Mouse (Mus musculus): ENCODE measurements around the gene Abcg2.

The Abcg2 gene

DNA sequence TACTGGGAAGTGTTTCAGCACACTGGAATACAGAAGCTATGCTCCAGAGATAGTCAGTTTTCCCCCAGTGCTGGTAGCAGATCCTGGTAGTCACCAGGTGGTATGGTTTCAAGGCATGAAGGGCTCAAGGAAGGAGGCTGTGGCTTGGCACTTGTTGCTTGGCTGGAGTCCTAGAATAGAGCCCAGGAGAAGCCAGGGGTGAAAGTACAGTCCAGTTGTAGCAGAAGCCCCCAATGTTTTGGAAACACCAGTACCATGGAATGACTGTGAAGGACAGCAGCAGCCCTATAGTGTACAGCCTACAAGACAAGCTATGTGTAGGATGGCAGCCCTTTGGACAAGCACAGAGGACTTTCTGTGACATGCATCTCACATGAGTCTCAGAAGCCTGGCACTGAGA lies 54.2 kb downstream of the Abcg2 start:
- DNase-seq (ENCODE audit: low read depth) = no peak

DNA sequence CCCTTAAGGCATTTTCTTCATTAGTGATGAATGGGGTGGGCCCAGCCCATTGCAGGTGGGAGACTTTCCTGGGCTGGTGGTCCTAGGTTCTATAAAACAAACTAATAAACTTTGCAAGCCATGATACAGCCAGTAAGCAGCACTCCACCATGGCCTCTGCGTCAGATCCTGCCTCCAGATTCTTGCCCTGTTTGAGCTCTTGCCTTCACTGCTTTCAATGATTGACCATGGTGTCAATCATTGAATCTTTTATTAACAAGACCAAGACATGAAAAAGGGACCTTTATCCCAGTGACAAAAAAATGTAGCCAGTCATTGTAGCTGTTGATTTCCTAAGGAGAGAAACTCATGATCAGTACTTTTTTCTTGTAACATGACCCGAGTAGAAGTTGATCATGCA lies 55.1 kb downstream of the Abcg2 start:
- no peak for DNase-seq (ENCODE audit: low read depth)

DNA sequence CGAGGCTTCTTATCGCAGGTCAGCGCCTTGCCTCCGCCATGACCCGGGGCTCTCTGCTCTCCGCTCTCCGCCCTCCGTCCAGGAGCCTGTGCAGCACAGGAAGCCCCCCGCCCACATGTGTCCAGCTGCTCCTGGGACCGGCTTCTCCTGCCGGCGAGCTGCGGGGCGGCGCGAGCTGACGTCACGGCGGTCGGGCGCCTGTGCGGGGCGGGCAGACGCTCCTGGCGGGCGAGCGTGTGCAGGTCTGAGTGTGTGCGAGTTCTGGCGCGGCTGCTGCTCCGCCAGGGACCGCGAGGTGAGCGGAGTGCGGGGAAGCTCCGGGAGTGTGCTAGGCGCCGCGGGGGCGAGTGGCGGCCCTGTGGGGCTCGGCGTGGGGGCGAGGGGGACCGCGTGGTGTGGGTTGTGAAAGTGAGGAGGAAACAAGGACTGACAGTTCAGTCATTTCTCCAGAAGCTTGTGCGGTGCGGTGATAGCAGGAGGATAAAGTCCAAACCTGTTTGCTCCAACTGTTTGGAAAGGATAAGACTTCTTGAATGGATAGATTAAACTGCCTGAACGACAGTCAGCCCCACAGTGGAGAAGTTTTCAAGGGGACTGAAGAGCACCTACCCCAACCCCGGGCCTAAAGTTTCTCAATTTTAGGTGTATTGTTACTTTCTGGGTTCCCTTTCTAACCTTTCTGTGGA lies 56.2 kb downstream of the Abcg2 start:
- DNase-seq (ENCODE audit: low read depth) = peak; percentile 72

DNA sequence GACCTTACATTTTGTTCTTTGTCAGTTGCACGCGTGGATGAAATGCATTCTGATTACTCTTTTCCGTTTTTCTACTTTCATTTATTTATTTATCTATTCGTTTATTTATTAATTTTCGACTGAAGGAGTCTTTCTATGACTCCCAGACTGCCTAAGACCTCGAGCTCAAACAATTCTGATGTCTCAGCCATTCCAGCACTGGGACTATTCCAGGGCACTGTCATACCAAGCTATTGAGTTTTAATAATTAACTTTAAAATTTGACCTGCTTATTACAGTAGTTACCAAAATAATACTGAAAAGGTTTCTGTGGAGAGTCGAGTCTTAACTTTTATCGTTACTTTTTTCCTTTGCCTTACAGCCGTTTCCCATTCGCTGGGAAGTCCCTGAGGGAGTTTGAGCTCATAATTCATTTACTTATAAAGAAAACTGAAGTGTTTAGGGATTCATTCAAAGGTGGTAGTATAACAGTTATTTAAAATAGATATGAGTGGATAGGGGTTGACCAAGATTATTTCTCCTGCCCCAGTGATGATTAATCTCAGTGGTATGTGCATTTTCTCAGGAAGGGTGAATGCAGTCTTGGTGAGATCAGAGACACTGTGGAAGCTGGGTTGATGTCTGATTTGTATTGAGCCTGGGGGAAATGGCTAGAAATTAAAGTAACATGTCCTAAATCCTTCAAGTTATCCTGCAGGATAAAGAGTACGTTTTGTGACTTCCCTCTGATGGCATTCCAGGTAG lies 56.9 kb downstream of the Abcg2 start:
- DNase-seq (ENCODE audit: low read depth) = peak; percentile 52

DNA sequence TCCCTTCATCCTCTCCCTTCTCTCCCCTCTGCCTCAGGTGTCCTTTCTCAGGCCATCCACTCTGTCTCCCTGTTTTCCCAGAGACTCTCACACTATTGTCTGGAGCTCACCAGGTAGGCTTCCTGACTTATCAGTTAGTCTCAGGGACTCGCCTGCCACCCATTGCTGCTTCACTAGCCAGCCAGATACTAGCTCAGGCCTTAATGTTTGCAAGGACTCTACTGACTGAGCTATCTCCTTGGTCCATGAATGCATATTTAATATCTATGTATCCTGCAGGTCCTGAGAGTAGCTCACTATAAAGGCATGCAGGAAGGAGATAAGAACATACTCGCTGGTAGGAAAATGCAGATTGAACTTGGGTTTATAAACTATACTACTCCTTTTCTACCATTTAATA lies 57.9 kb downstream of the Abcg2 start:
- DNase-seq (ENCODE audit: low read depth) = no peak

DNA sequence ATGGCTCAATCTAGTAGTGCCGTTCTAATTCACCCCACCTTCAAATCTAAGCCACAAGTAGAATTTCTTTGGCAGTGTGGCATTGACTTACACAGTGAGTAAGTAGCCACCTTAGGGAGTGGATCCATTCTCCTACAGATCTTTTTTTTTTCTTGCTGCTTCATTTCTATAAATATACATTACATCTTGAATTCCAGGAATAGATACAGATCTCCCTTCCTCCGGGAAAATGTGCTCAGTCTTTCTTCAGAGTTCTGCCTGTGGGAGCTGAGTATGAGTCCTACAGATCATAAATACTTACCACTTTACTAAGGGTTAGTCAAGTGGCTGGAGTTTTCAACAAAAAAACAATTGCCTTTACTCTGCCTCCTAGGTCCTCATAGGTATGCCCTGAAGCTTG lies 60.3 kb downstream of the Abcg2 start:
- DNase-seq (ENCODE audit: low read depth) = peak; percentile 34

DNA sequence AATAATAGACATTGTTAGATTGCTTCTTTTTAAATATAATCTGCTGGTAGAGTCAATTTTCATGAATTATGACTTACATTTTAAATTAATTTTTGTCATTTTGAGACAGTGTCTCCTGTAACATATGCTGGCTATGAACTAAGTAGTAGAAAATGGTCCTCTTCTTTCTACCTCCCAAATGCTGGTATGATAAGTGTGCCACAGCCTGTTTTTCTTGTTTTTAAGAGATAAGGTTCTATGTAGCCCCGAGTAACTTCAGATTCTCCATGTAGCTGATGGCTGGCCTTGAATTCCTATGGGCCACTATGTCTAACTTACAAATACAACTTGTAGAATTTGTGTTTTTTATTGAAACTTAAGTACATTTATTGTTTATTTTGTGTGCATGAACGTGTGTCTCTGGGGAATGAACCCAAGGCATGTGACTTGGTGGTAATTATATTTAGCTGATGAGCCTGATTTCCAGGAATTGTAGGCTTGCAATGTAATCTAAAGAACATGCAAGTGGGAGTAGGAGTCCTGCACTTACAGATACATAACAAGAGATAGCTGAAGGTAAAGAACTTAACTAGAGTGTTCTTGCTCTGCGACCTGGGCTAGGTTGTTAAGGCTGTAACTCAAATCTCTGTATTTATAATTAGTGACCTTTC lies 63.9 kb downstream of the Abcg2 start:
- DNase-seq (ENCODE audit: low read depth) = no peak

DNA sequence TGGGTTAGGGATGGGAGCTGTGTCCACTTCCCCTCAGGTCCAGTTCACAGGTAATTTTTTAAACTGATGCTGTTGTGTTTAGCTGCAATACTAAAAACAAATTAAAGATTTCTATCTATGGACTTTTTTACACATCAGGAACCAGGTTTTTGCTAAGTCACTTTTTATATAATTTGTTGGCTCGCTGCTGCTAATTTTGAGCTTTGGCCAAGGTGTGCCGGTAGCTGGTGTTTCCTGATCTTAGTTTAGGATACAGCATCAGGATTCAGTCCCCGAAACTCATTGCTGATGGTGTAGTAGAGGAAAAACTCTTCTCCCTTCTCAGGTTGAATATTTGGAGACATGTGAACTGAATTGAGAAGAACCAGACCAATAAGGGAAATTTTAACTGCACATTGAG lies 65.8 kb downstream of the Abcg2 start:
- DNase-seq (ENCODE audit: low read depth) = no peak

DNA sequence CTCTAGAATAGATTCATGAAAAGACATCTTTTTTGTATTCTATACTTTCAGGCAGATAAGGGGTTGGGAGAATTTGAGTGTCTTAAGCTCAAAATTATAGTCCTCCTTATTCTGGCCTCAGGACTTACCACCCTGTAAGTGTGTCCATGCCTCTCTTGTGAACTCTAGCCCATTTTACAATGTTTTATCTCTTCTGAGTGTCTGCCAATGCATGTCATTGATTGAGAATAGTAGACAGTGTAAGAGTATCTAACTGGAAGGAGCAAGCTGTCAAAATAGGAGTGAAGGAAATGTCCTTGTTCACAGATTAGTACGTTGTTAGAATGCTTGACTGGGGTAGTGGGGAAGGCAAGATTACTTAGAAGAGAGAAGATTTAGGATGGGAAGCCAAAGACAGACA lies 66.7 kb downstream of the Abcg2 start:
- DNase-seq (ENCODE audit: low read depth) = no peak

DNA sequence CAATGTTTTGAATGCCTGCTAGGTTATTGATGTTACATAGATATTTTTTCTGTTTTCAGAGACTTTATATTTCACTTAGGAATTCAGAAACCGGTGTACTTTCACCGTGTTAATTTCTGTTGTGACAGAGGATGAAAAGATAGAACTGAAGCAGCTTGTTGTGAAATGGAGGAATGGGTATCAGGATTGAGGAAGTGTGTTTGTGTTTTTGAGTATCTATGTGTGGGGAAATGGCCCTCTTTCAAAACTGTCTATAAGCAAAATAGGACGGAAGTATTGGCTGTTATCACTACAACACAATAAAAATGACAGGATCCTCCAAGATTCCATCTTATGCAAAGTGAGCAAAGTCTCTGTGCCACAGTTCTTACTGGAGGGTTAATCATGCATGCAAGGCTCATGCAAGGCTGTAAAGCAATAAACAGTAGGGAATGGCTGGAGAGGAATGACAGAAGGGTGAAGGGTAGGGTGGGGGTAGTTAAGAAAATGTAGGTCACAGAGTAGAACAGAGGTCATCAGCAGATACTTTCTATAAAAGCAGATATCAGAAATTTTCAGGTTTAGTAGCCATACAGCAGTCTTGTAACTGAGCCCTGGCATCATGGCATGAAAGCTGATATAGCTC lies 76.7 kb downstream of the Abcg2 start:
- no peak for DNase-seq (ENCODE audit: low read depth)

DNA sequence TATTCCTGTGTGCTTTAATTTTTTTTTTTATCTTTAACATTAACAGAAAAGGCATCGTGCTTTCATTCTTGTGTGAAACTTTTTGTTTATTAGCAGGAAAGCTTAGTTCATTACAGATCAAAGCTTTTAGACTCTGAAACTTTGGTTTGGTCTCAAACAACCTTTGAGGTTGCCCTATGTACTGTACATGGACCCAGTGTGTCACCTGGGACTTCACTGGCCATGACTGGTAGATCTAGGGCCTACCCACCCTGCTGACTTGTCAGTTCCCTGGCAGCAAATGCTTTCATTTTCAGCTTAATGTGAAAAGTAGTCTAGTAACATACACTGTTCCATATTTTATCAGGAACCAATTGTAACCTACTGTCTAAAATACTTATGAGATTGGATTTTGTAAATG lies 93.5 kb downstream of the Abcg2 start:
- DNase-seq (ENCODE audit: low read depth) = no peak

DNA sequence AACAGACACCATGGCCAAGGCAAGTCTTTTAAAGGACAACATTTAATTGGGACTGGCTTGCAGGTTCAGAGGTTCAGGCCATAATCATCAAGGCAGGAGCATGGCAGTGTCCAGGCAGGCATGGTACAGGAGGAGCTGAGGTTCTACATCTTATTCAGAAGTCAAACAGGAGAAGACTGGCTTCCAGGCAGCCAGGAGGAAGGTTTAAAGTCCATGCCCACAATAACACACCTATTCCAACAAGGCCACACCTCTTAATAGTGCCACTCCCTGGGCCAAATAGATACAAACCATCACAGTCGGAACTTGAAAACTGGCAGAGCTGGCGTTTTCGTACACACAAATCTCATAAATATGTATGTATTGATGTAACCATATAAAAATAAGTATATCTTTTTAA lies 94.2 kb downstream of the Abcg2 start:
- DNase-seq (ENCODE audit: low read depth) = no peak

DNA sequence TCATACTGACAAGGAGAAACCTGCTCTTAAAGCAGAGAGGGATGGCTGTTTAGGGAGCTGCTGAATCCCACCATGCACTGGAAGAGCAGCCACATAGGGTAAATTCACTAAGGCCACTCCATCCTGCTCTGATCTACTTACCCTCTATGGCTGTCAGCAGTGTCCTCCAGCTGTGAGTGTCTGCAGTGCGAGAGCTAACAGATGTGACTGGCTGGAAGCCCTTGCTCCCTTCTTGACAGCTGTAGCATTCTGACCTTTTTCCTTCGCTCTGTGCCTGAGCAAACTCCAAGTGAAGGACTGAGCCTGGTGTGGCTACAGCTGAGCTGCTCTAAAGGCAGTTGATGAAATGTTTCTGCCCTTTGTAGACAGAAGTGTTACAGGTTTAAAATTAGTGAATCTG lies 107.3 kb downstream of the Abcg2 start:
- DNase-seq (ENCODE audit: low read depth) = no peak

DNA sequence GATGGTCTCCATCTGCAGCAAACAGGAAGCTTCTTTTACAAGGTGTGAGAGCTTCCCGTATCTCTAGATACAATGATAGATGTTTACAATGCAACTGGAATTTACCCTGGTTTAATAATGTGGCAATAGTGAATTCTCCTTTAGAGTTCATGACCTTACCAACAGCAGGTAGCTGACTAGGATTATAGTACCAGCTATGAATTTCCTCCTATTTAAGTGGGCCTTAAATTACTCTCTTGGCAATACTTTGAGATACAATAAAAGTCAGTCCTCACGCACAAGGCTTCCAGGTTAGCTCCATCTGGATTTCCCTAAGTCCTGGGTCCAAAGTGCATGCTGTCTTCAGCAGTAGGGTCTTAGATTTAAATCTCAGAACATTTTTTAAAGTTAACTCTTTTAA lies 109.9 kb downstream of the Abcg2 start:
- DNase-seq (ENCODE audit: low read depth) = no peak

DNA sequence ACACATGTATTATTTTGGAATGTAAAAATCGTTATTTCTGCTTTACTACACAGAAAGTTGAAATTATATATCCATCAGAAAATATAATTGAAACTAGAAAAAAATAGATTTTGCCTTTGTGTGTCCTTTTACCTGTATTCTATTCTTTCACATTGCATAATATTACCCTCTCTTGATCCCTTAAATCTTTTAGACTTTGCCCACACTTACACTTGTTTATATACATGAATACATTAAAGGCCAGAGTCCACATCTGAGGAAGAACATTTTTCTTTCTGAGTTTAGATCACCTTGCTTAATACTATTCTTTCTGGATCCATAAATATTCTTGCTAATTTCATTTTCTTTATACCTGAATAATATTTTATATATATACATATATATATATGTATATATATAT lies 110.4 kb downstream of the Abcg2 start:
- no peak for DNase-seq (ENCODE audit: low read depth)

DNA sequence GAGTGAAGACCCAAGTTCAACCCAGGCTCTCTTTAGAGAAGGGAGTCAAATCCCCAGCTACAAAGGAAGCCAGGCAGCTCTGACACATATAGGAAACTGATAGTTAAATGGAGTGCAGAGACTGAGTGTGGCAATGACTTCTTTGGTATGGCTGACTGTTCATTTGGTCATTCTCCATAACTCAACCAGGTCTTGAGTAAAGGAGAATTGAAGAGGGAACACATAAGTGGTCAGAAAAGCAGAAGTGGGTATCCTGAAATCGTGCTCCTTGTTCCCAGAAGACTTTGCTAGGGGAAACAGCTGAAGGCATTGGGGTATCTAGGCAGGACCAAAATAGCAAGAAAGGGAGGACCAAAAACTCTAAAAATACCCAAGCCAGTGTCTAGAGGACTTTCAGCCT lies 126.0 kb downstream of the Abcg2 start:
- no peak for DNase-seq (ENCODE audit: low read depth)

DNA sequence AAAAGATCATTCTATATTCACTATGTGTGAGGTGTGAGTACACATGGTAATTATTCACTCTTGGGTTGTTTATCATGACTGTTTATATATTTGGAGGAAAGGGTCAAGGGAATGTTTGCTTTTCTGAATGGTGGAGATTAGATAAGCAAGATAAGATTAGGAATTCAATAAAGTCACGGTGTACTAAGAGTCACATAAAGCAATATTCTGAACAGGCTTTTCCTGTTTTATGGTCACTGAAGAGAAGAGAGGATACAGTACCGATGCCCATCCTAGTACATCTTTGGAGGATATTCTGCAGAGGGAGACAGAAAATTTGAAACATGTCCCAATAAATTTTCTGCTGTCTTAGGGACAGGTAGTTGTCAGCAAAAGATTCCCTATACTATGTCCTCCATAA lies 127.6 kb downstream of the Abcg2 start:
- no peak for DNase-seq (ENCODE audit: low read depth)

DNA sequence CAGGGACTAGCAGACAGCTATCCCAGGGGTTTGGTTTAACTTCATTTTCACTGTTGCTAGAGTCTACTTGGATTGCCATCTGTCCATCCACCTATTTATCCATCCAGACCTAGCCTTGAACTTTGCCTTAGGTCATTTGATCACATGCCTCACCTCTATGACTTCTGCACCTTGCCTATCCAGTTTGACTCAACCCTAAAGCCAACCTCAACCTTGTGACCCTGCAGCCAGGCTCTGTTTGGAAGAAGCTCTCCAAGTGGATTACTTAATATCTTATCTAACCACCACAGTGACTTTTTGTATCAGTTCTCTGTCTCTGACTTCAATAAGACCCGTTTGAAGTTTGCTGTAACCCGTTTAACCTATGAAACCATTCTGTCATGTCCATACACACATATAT lies 149.5 kb downstream of the Abcg2 start:
- no peak for DNase-seq (ENCODE audit: low read depth)

DNA sequence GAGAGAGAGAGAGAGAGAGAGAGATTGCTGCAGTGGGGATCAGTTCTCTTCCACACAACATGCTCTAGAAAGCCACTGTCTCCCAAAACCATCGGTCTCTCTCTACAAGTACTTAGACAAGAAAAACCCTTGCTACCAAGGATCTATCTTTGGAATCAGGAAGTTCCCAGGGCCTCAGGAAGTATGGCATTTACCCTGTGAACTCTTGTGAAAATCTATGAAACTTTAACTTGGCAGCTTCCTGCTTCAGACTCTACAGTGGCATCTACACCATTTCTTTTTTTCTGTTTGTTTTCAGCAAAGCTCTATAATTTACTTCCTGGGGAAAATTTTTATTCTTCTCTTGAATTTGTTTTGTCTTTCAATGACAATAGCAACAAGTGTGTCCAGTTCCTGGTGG lies 150.8 kb downstream of the Abcg2 start:
- no peak for DNase-seq (ENCODE audit: low read depth)

Measured in NIH3T3 (cell line).